Mouse (Mus musculus) left cerebral cortex, postnatal 4 days (tissue): ENCODE measurements at regions not wholly inside any gene's neighbourhood (a gene's known extent, or its start where the extent isn't known, plus 50 kb on each side); places are given as distances from the start of the nearest gene placed in this dataset.
"Not testable (repeated sequence)": the region's sequence is repeated elsewhere in the genome, so short reads cannot be mapped to it uniquely, and the experiment has no call there.

Source experiments
- DNase-seq: peaks from one replicate; pipeline ENCODE4 v3.0.0-alpha.2; 2022
- intact Hi-C: fragments of 180-260 bp; cut with DNase I; formaldehyde crosslinking; loops from one replicate; pipeline ENCODE4 v1.15.1; 2025

DNA sequence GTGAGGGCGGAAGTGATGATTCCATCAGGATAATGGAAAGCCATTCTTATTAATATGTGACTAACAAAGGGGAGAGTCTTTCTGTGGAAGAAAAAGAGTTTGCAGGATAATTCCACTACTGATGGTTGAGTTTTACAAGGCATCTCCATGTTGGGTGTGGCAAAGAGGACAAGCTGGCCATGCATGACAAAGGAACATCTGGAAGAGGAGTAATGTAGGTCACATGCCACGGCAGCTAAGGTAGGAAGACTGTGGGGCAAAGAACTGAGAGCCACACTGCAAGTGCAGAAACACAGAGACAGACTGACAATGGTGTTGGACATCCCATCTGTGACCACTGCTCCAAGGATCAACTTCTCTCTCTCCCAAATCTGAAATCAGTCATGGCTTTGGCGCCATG lies 196.4 kb upstream of the Gdi2 start:
- intact Hi-C loops, result no loop called here

DNA sequence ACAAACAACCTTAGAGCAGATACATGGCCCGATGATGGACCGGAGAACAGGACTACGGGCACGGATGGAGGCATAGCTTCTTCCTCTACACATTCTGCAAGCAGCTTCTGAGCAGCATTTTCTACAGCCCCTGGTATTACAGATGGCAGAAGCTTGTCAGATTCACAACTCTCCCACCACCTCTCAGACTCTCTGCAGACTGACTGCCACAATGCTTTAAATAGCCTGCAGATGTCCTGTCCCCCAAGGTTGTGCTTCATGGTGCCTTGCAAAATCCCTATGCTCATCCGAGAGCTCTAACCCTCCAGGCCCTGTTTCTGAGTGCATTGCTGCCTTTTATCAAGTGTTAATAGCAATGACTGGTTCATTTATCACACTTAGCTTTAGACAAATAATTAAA lies 194.3 kb upstream of the Gdi2 start:
- intact Hi-C loops, result no loop called here

More for the DNA sequence above, 196.4 kb upstream of the Gdi2 start:
- no peak for DNase-seq

DNA sequence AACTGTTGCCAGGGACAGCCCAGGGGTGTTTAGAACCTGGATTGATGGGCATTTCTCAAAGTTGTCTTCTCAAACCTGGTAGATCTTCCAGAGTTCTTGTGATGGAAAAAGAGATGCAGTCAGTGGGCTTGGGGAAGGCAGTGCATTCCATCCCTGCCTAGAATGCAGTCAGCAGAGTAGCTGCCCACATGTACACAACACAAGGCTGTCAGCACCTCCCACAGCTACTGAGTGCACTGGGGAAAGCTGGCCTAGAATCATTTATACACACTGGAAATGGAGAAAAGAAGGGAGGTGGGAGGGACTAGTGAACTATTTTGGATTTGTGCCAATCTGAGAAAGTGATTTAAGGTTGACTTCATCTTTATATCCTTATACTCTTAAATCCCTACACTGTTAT lies 183.0 kb upstream of the Gdi2 start:
- intact Hi-C loops, DNase-seq: not testable (repeated sequence)

More for the DNA sequence above, 194.3 kb upstream of the Gdi2 start:
- no peak for DNase-seq

DNA sequence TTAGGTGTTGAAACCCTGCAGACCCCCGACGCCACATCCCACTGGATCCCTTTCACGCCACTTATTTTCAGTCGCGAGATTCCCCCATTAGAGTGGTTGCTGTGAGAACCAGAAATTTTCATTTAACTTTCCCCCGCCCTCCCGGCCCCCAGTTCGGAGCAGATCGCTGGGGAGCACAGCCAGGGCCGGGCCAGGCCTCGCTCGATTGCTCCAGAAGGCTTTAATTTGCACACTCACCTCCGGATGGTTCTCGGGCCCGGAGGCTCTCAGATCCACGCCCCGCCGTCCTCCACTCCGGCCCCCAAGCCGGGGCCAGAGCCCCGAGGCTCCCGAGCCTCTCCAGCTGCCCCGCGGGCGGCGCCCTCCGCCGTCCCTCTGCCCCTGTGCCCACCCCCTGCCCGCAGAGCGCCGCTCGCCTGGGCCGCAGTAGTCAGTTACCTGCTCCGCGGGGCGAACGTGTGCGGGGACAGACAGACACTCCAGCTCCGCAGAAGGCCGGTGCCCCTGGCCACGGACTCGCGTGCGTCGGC lies 179.7 kb upstream of the Gdi2 start:
- no peak for DNase-seq
- intact Hi-C loops, result no loop called here

DNA sequence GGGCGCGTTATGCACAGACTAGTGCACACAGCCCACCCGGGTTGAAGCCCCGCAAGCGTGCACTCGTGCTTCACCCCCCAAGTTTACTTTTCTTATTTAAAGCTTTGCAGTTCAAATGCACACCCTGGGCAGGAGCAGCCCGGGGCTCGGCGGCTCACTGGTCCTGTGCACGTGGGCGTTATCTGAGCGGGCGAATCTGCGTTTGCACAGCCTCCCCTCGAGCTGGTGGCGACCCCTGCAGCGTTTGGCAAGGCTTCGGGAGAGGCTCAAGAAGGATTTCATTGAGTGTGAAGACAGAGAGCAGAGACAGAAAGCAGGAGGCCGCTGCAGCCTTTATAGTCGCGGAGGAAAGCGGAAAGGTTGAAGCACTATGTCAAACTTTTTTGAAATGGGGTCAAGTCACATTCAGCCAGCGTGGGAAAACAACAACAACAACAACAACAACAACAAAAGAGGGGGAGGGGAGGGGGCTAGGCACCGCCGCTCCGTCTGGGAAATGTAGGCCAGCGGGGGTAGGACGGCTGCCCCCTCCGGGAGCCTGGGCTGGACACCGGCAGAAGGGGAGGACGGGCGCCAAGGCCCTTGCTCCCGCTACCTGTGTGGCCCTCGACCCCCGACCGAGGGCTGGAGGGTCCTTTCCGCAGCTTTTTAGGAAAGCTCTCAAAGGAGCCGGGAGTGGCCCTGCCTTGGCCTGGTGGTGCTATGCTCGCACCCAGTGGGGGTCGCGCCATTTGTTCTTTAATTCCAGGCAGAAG lies 178.7 kb upstream of the Gdi2 start:
- intact Hi-C loops, result no loop called here
- peak; percentile 63 for DNase-seq

DNA sequence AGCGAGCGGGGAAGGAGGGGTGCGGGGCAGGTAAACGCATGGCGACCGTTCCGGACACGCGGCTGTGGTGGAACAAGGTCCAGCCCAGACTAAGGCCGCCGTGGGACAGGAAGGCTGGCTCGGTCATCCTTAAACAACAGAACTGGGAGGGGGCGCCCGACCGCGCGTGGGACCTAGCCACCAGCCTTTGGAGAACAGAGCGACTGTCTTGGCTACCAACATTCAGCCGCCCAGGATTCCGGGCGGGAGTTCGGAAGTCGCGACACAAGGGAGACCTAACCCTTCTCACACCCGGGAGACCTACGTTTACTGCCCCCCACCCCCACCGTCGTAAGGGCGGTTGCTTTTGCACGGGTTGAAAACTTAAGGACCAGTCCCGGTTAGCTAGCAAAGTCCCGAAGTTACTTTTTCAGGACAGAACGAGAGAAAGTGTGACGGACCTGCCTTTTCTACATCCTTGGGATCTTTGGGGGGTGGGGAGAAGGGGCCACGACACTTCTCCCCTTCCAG lies 178.1 kb upstream of the Gdi2 start:
- DNase-seq, result peak; percentile 53
- intact Hi-C loops, result not testable (repeated sequence)

DNA sequence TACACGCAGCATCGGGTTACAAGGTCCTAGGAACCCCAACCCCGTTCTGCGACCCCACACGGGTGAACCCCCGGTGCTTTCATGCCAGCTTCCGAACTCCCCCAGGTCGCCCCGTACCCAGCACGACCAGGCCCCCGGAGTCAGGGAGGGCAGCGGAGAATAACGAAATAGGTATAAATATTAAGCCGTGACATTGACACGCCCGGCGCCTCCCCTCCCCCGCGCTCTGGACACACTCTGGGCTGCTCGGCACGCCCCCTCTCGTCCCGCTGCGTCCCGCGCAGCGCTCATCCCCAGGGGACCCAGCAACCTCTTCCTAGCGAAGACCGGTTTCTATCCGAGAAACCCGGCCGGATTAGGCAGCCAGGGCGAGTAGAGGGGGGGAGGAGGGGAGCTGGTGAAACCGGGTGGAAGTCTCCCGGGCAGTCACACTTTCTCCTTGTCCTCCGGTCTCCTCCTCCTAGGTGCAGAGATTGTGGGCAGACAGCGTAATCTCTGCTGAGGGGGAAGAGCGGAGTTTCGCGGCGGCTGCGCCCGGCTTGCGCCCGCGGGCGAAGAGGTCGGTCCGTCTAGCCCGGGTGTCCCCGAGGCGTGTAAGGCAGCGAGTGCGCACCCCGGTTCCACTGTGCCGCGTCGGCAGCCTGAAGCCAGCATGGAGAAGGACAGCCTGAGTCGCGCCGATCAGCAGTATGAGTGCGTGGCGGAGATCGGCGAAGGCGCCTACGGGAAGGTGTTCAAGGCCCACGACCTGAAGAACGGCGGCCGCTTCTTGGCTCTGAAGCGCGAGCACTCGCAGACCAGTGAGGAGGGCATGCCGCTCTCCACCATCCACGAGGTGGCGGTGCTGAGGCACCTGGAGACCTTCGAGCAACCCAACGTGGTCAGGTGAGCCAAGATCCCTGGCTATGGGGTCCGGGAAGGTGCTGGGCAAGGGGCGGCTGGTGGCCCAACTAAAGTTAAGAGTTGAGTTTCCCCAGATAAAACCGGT lies 177.1 kb upstream of the Gdi2 start:
- peak; percentile 62 for DNase-seq
- intact Hi-C loops, result no loop called here

DNA sequence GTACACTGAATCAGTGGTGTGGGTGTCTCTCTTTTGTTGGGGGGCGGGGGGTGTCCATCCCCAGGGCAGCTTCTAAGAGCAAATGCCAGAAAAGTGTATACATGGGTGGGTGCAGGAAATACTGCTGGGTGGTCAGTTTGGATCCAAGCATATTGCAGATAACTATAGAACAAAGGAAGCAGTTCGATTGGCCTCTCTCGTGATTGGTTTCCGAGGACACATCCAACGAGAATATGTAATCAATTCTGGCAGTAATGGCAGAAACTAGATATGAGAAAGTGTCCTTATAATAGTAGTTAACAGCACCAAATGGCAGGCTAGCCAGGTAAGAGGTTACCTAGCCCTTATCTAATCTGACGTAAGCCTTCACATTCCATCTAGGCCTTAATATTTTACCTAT lies 165.2 kb upstream of the Gdi2 start:
- DNase-seq, result no peak
- intact Hi-C loops, result no loop called here

DNA sequence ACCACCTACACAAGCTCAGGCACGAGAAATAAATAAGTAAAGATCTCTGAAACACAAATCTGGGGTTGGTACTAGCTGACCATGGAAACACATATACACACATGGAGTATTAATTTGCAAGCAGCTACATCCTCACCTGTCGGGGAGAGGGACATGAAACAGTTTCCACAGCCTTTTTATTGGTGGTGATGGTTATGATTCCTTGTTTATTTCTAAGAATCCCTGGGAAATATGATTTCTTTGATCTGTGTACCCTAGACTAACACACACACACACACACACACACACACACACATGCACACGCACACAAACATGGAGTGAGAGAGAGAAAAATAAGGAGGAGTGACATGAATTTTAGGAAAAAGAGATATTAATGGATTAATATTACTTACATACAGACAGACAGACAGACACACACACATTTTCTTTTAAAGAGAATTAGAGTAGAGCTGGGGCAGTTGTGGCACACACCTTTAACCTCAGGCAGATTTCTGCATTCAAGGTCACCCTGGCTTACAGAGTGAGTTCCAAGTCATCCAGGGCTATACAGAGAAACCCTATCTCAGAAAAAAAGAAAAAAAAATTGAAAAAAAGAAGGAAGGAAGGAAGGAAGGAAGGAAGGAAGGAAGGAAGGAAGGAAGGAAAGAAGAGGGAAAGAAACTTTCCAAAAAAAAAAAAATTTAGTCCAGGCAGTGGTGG lies 164.2 kb upstream of the Gdi2 start:
- intact Hi-C loops, DNase-seq: not testable (repeated sequence)

DNA sequence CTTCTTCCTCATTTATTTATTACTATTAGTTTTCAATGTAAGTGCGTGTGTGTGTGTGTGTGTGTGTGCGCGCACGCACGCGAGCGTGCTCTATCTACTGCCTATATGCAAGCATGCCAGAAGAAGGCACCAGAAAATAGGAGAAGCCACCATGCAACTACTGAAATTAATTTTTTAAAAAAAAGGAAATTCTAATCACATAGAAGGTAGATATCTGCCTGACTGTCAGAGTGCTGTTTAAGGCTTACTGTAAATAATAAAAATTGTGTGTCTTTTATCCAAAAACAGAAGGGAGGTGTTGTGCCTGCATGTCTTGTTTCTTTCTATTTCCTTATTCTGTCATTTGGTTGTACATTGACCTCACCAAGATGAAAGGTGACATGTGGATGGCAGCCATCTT lies 163.1 kb upstream of the Gdi2 start:
- intact Hi-C loops, result no loop called here
- DNase-seq, result no peak

DNA sequence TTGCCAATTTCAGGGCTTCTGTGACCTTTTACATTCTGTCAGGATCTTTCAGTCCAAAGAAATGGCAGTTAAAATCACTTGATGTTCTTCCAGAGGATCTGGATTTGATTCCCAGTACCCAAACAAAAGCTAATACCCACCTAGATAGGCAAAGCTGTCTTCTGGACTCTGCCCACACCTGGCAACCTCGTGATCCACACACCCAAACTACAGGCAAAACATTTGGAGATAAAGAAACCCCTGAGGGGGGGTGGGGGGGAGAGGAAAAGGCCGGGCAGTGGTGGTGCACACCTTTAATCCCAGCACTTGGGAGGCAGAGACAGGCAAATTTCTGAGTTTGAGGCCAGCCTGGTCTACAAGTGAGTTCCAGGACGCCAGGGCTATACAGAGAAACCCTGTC lies 160.1 kb upstream of the Gdi2 start:
- DNase-seq, intact Hi-C loops: not testable (repeated sequence)

DNA sequence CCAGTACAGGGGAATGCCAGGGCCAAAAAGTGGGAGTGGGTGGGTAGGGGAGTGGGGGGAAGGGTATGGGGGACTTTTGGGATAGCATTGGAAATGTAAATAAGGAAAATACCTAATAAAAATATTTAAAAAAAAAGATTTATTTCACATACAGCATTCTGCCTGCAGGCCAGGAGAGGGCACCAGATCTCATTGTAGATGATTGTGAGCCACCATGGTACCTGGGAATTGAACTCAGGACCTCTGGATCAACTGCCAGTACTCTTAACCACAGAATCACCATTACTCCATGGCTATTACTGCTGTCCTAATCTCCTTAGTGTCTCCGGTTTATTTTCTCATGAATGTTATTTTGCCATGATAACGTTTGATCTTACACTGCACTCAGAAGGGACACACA lies 132.1 kb upstream of the Gdi2 start:
- intact Hi-C loops, DNase-seq: not testable (repeated sequence)

DNA sequence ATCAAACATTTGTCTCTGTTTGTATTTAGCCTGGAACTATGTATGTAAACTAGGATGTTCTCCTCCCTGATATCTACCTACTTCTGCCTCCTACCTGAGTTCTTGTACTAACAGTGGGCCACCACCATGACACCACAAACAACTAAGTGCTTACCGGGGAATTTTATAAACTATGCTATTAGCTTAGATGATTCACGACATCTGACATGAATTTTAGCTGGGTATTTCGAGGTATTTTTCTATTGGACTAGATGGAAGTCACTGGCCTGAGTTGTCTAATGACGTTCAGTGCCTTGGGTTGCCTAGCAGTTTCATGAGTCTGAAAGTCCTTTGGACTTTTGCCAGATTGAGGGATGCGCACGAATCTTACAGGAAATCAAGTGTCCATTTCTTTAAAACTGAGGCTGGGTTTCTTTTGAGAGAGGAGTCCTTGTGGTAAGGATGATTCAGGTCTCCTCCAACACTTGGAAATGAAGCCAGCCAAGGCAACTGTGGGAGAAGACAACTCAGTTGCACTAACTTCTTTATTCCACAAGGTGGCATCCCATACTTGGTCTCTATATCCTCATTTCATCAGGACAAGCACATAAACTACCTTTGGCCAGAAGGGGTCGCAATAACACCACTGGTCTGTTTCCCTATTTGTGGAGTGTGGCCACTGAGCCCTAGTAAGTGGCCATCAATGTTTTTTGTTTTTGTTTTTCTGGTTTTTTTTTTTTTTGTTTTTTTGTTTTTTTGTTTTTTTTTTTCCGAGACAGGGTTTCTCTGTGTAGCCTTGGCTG lies 131.4 kb upstream of the Gdi2 start:
- DNase-seq, result peak; percentile 72
- intact Hi-C loops, result not testable (repeated sequence)

DNA sequence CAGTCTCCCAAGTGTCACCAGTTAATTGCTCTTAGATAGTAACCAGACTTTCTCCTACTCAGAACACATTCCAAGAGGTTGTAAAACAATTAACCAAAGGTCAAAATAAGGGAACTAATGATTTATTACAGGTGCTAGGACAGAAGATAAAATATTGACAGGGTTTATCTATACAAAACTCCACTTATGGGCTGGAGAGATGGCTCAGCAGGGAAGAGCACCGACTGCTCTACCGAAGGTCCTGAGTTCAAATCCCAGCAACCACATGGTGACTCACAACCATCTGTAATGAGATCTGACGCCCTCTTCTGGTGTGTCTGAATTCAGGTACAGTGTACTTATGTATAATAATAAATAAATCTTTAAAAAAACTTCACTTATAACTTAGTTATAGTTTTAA lies 127.6 kb upstream of the Gdi2 start:
- intact Hi-C loops, DNase-seq: not testable (repeated sequence)

DNA sequence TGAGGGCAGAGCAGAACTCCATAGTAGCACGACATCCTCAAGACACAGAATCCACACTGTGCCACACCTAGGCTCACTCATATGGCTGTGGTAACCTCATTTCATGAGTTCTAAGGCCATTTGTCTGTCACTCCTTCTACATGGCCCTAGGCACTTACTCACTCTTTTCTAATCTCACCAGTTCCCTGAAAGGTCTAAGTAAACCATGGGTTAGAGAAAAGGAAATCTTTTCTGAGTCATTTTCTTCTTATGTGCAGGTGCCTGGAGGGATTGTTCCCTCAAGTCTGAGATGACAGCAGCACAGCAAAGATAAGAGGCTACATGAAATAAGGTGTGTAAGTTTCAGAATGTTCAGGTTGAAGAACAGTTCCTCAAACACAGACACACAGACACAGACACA lies 120.8 kb upstream of the Gdi2 start:
- DNase-seq, result no peak
- intact Hi-C loops, result no loop called here

DNA sequence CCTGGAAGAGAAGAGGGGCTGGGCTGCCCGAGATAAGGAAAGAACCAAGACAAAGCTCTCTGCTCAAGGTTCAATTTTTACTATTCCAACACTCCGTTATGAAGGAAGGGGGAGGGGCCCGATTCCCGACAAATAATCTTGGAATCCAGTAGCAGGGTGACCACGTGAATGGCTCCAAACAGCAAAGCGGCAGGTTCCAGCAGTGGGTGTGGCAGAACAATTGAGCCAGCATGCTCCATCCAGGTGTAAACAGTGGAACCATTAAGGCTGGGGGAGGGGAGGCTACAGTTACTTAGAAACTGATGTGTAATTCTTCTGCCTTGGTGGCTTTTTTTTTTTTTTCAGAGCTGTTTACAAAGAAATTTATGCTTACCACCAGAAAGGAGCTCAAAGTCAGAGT lies 82.5 kb upstream of the Gdi2 start:
- DNase-seq, intact Hi-C loops: not testable (repeated sequence)

DNA sequence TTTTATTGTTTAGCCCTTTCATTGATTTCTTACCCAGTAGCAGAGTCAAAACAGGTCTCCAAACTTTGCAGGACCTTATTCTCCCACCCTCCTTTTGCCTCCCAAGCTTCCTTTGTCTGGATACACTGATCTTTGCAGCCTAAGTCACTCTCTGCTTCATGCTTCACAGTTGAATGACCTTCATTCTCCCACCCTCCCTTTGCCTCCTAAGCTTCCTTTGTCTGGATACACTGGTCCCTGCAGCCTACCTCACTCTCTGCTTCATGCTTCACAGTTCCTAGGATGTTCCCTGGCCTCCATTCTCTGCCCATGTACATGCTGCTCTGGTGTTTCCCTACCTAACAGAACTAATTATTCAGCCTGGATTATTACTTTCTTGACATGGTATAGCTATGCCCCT lies 61.0 kb upstream of the Gdi2 start:
- intact Hi-C loops, result no loop called here
- no peak for DNase-seq

DNA sequence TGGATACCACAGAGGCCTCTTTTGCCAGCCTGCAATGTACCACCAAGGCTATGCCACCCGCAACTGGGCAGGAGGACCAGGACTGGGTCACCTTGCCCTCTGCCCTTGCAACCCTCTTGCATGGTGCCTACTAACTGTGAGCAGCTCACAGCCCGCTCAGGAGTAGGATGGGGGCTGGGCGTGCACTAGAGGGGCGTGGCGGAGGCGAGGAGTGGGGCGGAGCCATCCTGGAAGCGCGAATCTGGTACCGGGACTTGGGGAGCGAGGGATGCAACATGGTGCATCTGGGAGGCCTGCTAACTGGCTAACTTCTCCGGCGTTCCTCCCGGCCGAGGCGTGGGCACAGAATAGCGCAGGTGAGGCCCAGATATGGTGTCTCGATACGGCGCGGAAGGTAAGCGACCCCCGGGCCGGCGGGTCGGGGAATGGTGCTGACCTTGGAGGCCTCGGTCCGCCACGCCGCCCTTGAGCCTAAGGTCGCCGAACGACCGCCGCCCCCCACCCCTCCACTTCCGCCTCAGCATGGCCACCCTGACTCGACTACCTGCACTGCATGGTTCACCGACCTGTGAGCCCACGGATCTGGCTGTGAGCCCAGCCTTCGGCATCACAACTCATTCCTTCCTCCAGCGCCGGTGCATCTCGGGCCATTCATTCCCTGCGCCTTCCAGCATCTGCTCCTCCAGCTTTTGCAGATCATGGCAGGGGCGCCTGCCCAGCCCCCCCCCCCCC lies 59.7 kb upstream of the Gdi2 start:
- intact Hi-C loops, result no loop called here
- peak; percentile 65 for DNase-seq
